Mouse (Mus musculus) lung, adult 2 months (tissue): Measurements from ENCODE around the gene Bbs4.

Source experiments
- CTCF ChIP-seq: fragments of 200-500 bp; IDR thresholded peaks from 2 replicates; pipeline ENCODE4 v1.5.1; 2011; ENCODE audit warnings: mild to moderate bottlenecking, low read length, control low read depth; ENCODE audit not compliant: insufficient read depth
- POLR2A ChIP-seq: fragments of 200-500 bp; IDR thresholded peaks from 2 replicates; pipeline ENCODE4 v1.6.1; 2011; ENCODE audit warnings: low read depth, mild to moderate bottlenecking, control low read depth, low read length, borderline replicate concordance; ENCODE audit errors: extremely low read depth

DNA sequence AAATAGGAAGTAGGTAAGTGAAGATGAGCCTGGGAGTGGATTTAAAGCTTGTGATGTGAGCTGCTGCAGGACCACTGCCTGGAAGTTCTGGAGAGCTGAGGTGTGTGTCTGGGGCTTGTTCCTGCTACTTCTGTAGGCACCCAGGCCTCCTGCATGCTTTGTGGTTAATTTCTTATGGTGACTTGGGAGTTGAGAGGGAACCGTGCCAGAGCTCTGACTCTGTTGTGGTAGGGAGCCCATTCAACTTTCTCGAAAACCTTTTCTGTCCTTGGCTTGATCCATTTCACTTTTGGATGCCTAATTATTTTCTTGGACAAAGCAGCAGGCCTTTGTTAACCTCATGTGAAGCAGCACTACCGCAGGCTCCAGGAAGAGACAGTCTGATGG lies 42.0 kb downstream of the Bbs4 start:
- TF ChIP-seq POLR2A (no peak), CTCF (no peak)
